Mouse (Mus musculus) midbrain, embryonic 15.5 days (tissue): ENCODE results near the gene S1pr5. TPM values are rescaled to one million over a fixed set of nuclear protein-coding genes. Genes with fewer than 3 reads are reported as not detected.
"Not testable (repeated sequence)": the region's sequence is repeated elsewhere in the genome, so short reads cannot be mapped to it uniquely, and the experiment has no call there.

Experiments
- ATAC-seq: fragments of 200-750 bp; cut with Nextera tagmentation; replicated peaks from 2 replicates; pipeline ENCODE4 v1.8.0; 2017; ENCODE audit warnings: moderate TSS enrichment
- H3K27ac ChIP-seq: fragments of 300-500 bp; sonication (generic); 2 replicates; pipeline ENCODE4 v1.5.1; 2015; ENCODE audit warnings: mild to moderate bottlenecking, inconsistent platforms
- H3K27me3 ChIP-seq: fragments of 300-500 bp; sonication (generic); replicated peaks from 2 replicates; pipeline ENCODE4 v1.6.1; 2015; ENCODE audit warnings: inconsistent platforms
- H3K36me3 ChIP-seq: fragments of 300-500 bp; sonication (generic); replicated peaks from 2 replicates; pipeline ENCODE4 v1.6.1; 2015; ENCODE audit warnings: inconsistent platforms
- H3K4me1 ChIP-seq: fragments of 300-500 bp; sonication (generic); 2 replicates; pipeline ENCODE4 v1.6.1; 2015; ENCODE audit warnings: inconsistent platforms
- H3K4me2 ChIP-seq: fragments of 300-500 bp; sonication (generic); 2 replicates; pipeline ENCODE4 v1.6.1; 2015; ENCODE audit warnings: inconsistent platforms, mild to moderate bottlenecking, moderate library complexity
- H3K4me3 ChIP-seq: fragments of 300-500 bp; sonication (generic); 2 replicates; pipeline ENCODE4 v1.5.1; 2015; ENCODE audit warnings: mild to moderate bottlenecking, inconsistent platforms
- H3K9ac ChIP-seq: fragments of 300-500 bp; sonication (generic); 2 replicates; pipeline ENCODE4 v1.6.1; 2015; ENCODE audit warnings: mild to moderate bottlenecking, inconsistent platforms
- H3K9me3 ChIP-seq: fragments of 300-500 bp; sonication (generic); 2 replicates; pipeline ENCODE4 v1.6.1; 2016; ENCODE audit warnings: inconsistent platforms
- WGBS: fragments of 180-500 bp; shearing (Covaris S2); methylation state at CpG from one replicate; pipeline ENCODE4 v1.1.7; 2015; ENCODE audit warnings: mixed read lengths; 5-methylcytosine and 5-hydroxymethylcytosine counted together
- polyA plus RNA-seq: library from polyadenylated mRNA; unstranded; fragments of >200 nt; fragmentation: Nextera tagmentation; extraction: Ambion mirVana; gene quantifications from 2 replicates; pipeline ENCODE4 v1.2.1, GENCODE M21; 2015

Gene S1pr5
- polyA plus RNA-seq, 1 experiment from 2014 or later = 4.2 TPM

GRCm38 (mm10) chr9:21213617-21214190, 34.5 kb downstream of the S1pr5 start:
- H3K9me3 ChIP-seq = no peaks in the 10 kb centered on the region
- H3K27me3 ChIP-seq = no peaks in the 10 kb centered on the region
- H3K36me3 ChIP-seq = 0 out of 2 replicates have a peak, but pooled peaks cover 3% of the 10 kb centered on the region
- no peak overlapping the region for H3K27ac ChIP-seq
- 44% methylated on average over 7 of the region's 7 CpGs for WGBS
- no peak overlapping the region for H3K9ac ChIP-seq
- H3K4me2 ChIP-seq = no peak overlapping the region
- H3K4me1 ChIP-seq = peaks cover 6% of the 10 kb centered on the region
- ATAC-seq = no peak
- H3K4me3 ChIP-seq = no peak overlapping the region

DNA sequence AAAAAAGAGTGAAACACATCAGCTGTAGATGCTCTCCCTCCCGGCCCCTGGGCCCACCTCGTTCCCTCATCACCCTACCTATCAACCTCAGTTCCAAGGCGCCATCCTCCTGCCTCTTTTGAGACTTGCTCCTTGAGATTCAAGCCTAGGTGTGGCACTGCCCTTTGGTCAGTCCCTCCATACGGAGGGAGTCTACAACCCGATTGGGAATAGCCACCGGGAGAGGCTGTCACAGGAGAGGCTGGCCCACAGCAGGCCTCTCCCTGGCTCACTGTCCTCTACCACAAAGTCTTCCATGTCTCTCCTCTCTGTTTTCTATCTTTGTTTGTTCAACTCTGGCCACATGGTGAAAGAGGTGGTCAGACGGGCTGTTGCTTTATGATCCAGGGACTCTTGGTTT, 36.6 kb downstream of the S1pr5 start:
- Histone ChIP-seq H3K9me3 (no peaks in the 10 kb centered on the region), H3K4me3 (no peak overlapping the region), H3K4me2 (no peak overlapping the region), H3K9ac (no peak overlapping the region), H3K27ac (no peak overlapping the region), H3K27me3 (no peaks in the 10 kb centered on the region), H3K36me3 (0 out of 2 replicates have a peak, but pooled peaks cover 3% of the 10 kb centered on the region), H3K4me1 (peaks cover 5% of the 10 kb centered on the region)
- WGBS = 81% methylated on average over 7 of the region's 7 CpGs
- ATAC-seq = no peak

DNA sequence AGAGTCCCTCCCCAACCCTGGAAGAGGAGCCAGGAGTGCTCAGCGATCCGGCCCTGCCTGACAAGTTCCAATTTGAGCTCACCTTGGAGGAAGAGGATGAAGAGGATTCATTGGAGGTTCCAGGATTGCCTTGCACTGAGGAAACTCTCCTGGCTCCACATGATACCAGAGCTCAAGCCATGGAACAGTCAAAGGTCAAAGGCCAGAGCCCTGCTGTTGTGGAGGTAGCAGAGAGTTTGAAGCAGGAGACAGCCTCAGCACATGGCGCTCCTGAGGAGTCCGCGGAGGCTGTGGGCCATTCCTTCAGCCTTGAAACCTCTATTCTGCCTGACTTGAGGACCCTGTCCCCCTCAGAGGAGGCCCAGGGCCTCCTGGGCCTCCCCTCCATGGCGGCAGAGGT, 37.4 kb downstream of the S1pr5 start:
- 0 out of 2 replicates have a peak, but pooled peaks cover 6% of the 10 kb centered on the region for H3K36me3 ChIP-seq
- no peak for ATAC-seq
- H3K9ac ChIP-seq = no peak overlapping the region
- H3K9me3 ChIP-seq = no peaks in the 10 kb centered on the region
- no peak overlapping the region for H3K4me2 ChIP-seq
- H3K4me3 ChIP-seq = no peak overlapping the region
- no peaks in the 10 kb centered on the region for H3K4me1 ChIP-seq
- H3K27ac ChIP-seq = no peak overlapping the region
- 71% methylated on average over 6 of the region's 6 CpGs for WGBS
- no peaks in the 10 kb centered on the region for H3K27me3 ChIP-seq

GRCm38 (mm10) chr9:21208626-21209025, 39.6 kb downstream of the S1pr5 start:
- Histone ChIP-seq H3K36me3 (0 out of 2 replicates have a peak, but pooled peaks cover 9% of the 10 kb centered on the region), H3K27ac (no peak overlapping the region), H3K4me2 (no peak overlapping the region), H3K9me3 (no peaks in the 10 kb centered on the region), H3K9ac (no peak overlapping the region), H3K27me3 (no peaks in the 10 kb centered on the region), H3K4me1 (no peaks in the 10 kb centered on the region), H3K4me3 (no peak overlapping the region)
- ATAC-seq = no peak
- WGBS = 82% methylated on average over 2 of the region's 2 CpGs

- H3K4me2 ChIP-seq = no peak overlapping the region
- H3K4me1 ChIP-seq = no peaks in the 10 kb centered on the region
- no peak for ATAC-seq
- 88% methylated on average over 6 of the region's 6 CpGs for WGBS
- H3K27me3 ChIP-seq = no peaks in the 10 kb centered on the region
- no peak overlapping the region for H3K9ac ChIP-seq
- H3K4me3 ChIP-seq = no peak overlapping the region
- H3K36me3 ChIP-seq = 0 out of 2 replicates have a peak, but pooled peaks cover 9% of the 10 kb centered on the region
- no peak overlapping the region for H3K27ac ChIP-seq
- no peaks in the 10 kb centered on the region for H3K9me3 ChIP-seq
These were observed 41.4 kb downstream of the S1pr5 start for GRCm38 (mm10) chr9:21206848-21207247.

GRCm38 (mm10) chr9:21204528-21205272, 43.5 kb downstream of the S1pr5 start:
- 4% methylated on average over 23 of the region's 23 CpGs for WGBS
- Histone ChIP-seq H3K4me1 (no peaks in the 10 kb centered on the region), H3K27me3 (no peaks in the 10 kb centered on the region), H3K9me3 (no peaks in the 10 kb centered on the region), H3K4me3 (peak overlapping the region; percentile 30), H3K9ac (no peak overlapping the region), H3K4me2 (peak overlapping the region; percentile 44), H3K27ac (no peak overlapping the region), H3K36me3 (0 out of 2 replicates have a peak, but pooled peaks cover 10% of the 10 kb centered on the region)
- peak; percentile 66 for ATAC-seq

- Histone ChIP-seq H3K4me3 (no peak overlapping the region), H3K4me1 (no peaks in the 10 kb centered on the region), H3K9ac (no peak overlapping the region), H3K27ac (no peak overlapping the region), H3K9me3 (no peaks in the 10 kb centered on the region), H3K36me3 (0 out of 2 replicates have a peak, but pooled peaks cover 10% of the 10 kb centered on the region), H3K4me2 (no peak overlapping the region), H3K27me3 (no peaks in the 10 kb centered on the region)
- ATAC-seq = peak; percentile 7; the same call in 1 of the 2 replicates
- WGBS = 26% methylated on average over 8 of the region's 8 CpGs
These were observed 44.1 kb downstream of the S1pr5 start for GRCm38 (mm10) chr9:21204156-21204527.

DNA sequence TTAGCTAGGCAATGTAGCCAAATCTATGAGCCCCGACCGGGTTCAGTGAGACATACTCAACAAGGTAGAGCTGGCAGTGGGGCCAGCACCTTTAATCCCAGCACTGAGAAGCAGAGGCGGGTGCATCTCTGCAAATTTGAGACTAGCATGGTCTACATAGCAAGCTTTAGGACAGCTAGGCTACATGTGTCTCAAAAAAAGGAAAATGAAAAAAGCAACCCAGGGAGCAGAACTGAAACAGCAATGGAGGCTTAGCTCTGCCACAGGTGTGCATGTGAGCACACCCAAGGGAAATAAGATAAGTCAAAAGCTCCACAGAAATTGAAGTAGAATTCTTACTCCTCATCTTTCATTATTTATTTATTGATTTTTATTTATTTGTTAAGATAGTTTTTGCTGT, 49.3 kb downstream of the S1pr5 start:
- no peak overlapping the region for H3K27ac ChIP-seq
- H3K9me3 ChIP-seq = no peaks in the 10 kb centered on the region
- H3K27me3 ChIP-seq = no peaks in the 10 kb centered on the region
- H3K4me3 ChIP-seq = no peak overlapping the region; the same call in 1 of the 2 replicates
- ATAC-seq = no peak
- H3K9ac ChIP-seq = no peak overlapping the region
- H3K36me3 ChIP-seq = 0 out of 2 replicates have a peak, but pooled peaks cover 3% of the 10 kb centered on the region
- H3K4me2 ChIP-seq = peak overlapping the region; percentile 85; the same call in 1 of the 2 replicates
- peaks cover 32% of the 10 kb centered on the region for H3K4me1 ChIP-seq
- 89% methylated on average over 3 of the region's 3 CpGs for WGBS

DNA sequence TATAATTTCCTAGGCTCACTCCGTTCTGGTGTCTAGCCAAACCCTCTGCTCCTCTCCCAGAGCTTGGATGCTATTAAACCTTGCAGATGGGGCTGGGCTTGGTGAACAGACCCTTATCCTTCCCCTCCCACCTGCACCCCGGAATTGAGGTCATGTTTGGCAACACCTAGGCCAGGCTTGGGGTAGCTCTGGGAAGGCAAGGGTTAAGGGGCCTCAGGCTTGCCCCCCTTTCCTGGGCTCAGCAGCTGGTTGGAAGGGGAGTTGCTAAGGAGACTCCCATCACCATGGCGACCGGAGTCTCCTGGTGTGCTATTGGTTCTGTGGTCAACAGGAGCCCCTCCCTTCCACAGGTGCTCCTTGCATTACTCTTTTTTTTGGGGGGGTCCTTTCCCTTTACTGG, 50.3 kb downstream of the S1pr5 start:
- H3K4me2 ChIP-seq = peak overlapping the region; percentile 85
- H3K36me3 ChIP-seq = 0 out of 2 replicates have a peak, but pooled peaks cover 3% of the 10 kb centered on the region
- peak overlapping the region; percentile 79 for H3K27ac ChIP-seq
- H3K4me3 ChIP-seq = peak overlapping the region; percentile 87
- peaks cover 32% of the 10 kb centered on the region for H3K4me1 ChIP-seq
- peak overlapping the region; percentile 87 for H3K9ac ChIP-seq
- ATAC-seq = peak; percentile 86
- WGBS = 10% methylated on average over 4 of the region's 4 CpGs
- no peaks in the 10 kb centered on the region for H3K9me3 ChIP-seq
- H3K27me3 ChIP-seq = no peaks in the 10 kb centered on the region

DNA sequence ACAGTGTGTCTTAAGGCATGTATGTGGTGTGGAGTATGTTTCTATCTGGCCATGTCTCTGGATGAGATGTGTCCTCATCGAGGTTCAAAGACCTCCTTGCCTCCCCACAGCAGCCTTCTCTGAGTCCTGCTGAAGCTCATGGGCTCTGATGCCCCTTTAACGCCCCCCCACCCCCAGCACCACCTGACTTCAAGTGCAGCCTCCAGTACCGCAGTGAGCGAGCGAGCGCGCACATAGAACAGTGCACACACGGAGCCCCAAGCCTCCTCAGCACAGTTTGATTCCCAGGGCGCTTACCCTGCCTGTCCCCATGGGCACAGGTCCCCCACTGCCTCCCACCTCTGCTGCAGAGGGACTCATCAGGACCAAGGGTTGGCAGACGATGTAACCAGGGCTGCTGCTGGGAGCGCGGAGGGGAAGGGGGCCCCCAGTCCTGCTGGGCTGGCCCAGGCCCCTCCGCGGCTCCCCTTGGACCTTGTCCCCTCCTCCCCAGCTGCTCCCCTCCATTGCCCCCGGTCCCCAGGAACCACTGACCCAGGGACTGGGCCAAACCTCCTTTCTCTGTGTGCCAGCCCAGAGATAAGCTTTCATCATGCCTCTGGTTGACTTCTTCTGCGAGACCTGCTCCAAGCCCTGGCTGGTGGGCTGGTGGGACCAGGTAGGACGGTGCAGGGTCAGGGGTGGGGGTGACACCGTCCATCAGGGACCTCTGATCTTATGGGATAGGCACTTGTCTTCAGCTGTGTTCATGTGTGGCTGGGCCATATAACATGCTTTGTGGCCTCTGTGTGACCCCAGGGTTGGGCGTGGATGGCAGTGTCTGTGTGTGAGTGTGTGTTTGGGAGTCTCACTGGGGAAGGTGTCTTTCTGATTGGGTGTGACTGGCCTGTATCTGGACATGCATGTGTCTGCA, 51.5 kb downstream of the S1pr5 start:
- H3K27me3 ChIP-seq = no peaks in the 10 kb centered on the region
- no peaks in the 10 kb centered on the region for H3K9me3 ChIP-seq
- 0 out of 2 replicates have a peak, but pooled peaks cover 3% of the 10 kb centered on the region for H3K36me3 ChIP-seq
- H3K27ac ChIP-seq = peak overlapping the region; percentile 79
- peak overlapping the region; percentile 85 for H3K4me2 ChIP-seq
- peak overlapping the region; percentile 87 for H3K9ac ChIP-seq
- 14% methylated on average over 18 of the region's 19 CpGs for whole genome bisulfite sequencing
- H3K4me3 ChIP-seq = peak overlapping the region; percentile 87
- peak; percentile 83 for ATAC-seq
- H3K4me1 ChIP-seq = peaks cover 32% of the 10 kb centered on the region

- WGBS = 53% methylated on average over 7 of the region's 7 CpGs
- H3K4me1 ChIP-seq = peaks cover 32% of the 10 kb centered on the region
- 0 out of 2 replicates have a peak, but pooled peaks have one; percentile 10 for ATAC-seq
- H3K9me3 ChIP-seq, H3K36me3 ChIP-seq, H3K9ac ChIP-seq, H3K27me3 ChIP-seq: not testable (repeated sequence)
- H3K4me2 ChIP-seq = peak overlapping the region; percentile 85
- H3K4me3 ChIP-seq = peak overlapping the region; percentile 87
- peak overlapping the region; percentile 79; the same call in 1 of the 2 replicates for H3K27ac ChIP-seq
These were observed 52.3 kb downstream of the S1pr5 start for GRCm38 (mm10) chr9:21195736-21196505.
